13 mouse cellular contexts compared by ENCODE assay signal in the genomic region with DNA sequence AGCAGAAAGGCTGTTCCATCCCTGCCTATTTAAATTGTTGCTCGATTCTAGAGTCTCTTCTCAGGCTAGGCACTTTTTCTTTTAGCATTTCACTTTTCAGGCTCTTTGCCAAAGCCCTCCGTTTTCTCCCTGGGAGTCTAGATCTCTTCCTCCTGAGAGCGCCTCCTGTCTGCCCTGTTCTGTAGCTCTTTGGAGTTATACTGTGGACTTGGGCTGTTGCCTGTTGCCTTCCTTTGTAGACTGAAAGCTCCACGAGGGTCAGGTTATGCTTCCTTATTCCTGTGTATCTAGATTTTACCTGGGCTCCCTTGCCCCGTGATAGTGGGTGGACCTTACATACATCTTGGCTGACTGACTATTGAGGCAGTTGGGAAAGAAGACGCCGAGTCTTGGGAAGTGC. TPM values are rescaled to one million over a fixed set of nuclear protein-coding genes. Genes with fewer than 3 reads are reported as not detected.
DNase-seq lines count a peak whose midpoint lies in the region; ATAC-seq and TF ChIP-seq lines count a peak whose summit lies in the region.
"Had no signal": no experiment of that assay in that cellular context is flagged by ENCODE, and none has a peak within 500 bp of the region (broad histone marks: within the 10 kb centered on the region; RNA-seq: fewer than 3 reads in every experiment).

No protein-coding gene starts in this region.

- no peaks in the 10 kb centered on the region for H3K27me3 ChIP-seq in lung, embryonic 14.5 days (ENCODE audit: insufficient read depth, low read length)
- no peaks in the 10 kb centered on the region for H3K27me3 ChIP-seq in forebrain, postnatal 0 days (ENCODE audit: insufficient read depth, low read length)
- peaks cover 22% of the 10 kb centered on the region for H3K27me3 ChIP-seq in neural tube, embryonic 13.5 days
- H3K27me3 ChIP-seq: heart, embryonic 13.5 days had no signal

- no peak overlapping the region for H3K9ac ChIP-seq in lung, embryonic 14.5 days
- no peak overlapping the region for H3K9ac ChIP-seq in forebrain, postnatal 0 days
- H3K9ac ChIP-seq in neural tube, embryonic 13.5 days, result no peak overlapping the region
- H3K9ac ChIP-seq: heart, embryonic 13.5 days had no signal

- H3K9me3 ChIP-seq in lung, embryonic 14.5 days (ENCODE audit: low read depth, low read length), result no peaks in the 10 kb centered on the region
- no peaks in the 10 kb centered on the region for H3K9me3 ChIP-seq in forebrain, postnatal 0 days (ENCODE audit: low read length)
- H3K9me3 ChIP-seq in neural tube, embryonic 13.5 days, result no peaks in the 10 kb centered on the region
- H3K9me3 ChIP-seq: heart, embryonic 13.5 days had no signal

- no peak overlapping the region for H3K27ac ChIP-seq in lung, embryonic 14.5 days (ENCODE audit: low read depth)
- H3K27ac ChIP-seq in forebrain, postnatal 0 days (ENCODE audit: low read depth, low read length), result 0 out of 2 replicates have a peak overlapping the region, but pooled peaks have one; percentile 45
- H3K27ac ChIP-seq in neural tube, embryonic 13.5 days (replicated peaks), result no peak overlapping the region

- no peak overlapping the region for H3K4me3 ChIP-seq in lung, embryonic 14.5 days (ENCODE audit: low read depth, low read length)
- H3K4me3 ChIP-seq in forebrain, postnatal 0 days (ENCODE audit: low read depth, low read length), result no peak overlapping the region
- no peak overlapping the region for H3K4me3 ChIP-seq in neural tube, embryonic 13.5 days
- H3K4me3 ChIP-seq: heart, embryonic 13.5 days had no signal

- H3K4me1 ChIP-seq in lung, embryonic 14.5 days (ENCODE audit: insufficient read depth), result no peaks in the 10 kb centered on the region
- H3K4me1 ChIP-seq in forebrain, postnatal 0 days (ENCODE audit: insufficient read depth), result peaks cover 5% of the 10 kb centered on the region; the same call in 1 of the 2 replicates
- peaks cover 44% of the 10 kb centered on the region for H3K4me1 ChIP-seq in neural tube, embryonic 13.5 days (replicated peaks)

- H3K36me3 ChIP-seq in lung, embryonic 14.5 days (ENCODE audit: insufficient read depth), result peaks cover 7% of the 10 kb centered on the region; the same call in 1 of the 2 replicates
- H3K36me3 ChIP-seq in forebrain, postnatal 0 days (ENCODE audit: insufficient read depth), result peaks cover 9% of the 10 kb centered on the region
- H3K36me3 ChIP-seq in neural tube, embryonic 13.5 days, result peaks cover 12% of the 10 kb centered on the region

- TF ChIP-seq CTCF in lung, embryonic 14.5 days (IDR thresholded peaks at IDR 0.05; ENCODE audit: low read depth), result 0 out of 2 replicates have a peak, but pooled peaks have one; percentile 7
- peak; percentile 30 for TF ChIP-seq CTCF in forebrain, postnatal 0 days (IDR thresholded peaks at IDR 0.05; ENCODE audit: low read depth)

- ATAC-seq in lung, embryonic 14.5 days (ENCODE audit: insufficient read depth), result no peak
- ATAC-seq in forebrain, postnatal 0 days, result no peak
- no peak for ATAC-seq in neural tube, embryonic 13.5 days (ENCODE audit: low read depth)
- no peak for ATAC-seq in megakaryocyte, adult 5-6 weeks (ENCODE audit: poor library complexity, severe bottlenecking)

- 55% methylated on average over 7 of the region's 7 CpGs for WGBS in lung, embryonic 14.5 days
- 22% methylated on average over 7 of the region's 7 CpGs for WGBS in forebrain, postnatal 0 days
- 40% methylated on average over 7 of the region's 7 CpGs for WGBS in neural tube, embryonic 13.5 days

- DNase-seq in lung, embryonic 14.5 days, result no peak
- no peak for DNase-seq in lung, postnatal 10 days
- DNase-seq in cerebellum, adult 8-10 months, result peak; percentile 49
- peak; percentile 35 for DNase-seq in forebrain, postnatal 0 days
- no peak for DNase-seq in adrenal gland, postnatal 36 days
- DNase-seq: adrenal gland, postnatal 25 days; thymus, postnatal 14 days had no signal

- H3K4me2 ChIP-seq in lung, embryonic 14.5 days, result no peak overlapping the region
- 0 out of 2 replicates have a peak overlapping the region, but pooled peaks have one; percentile 3 for H3K4me2 ChIP-seq in forebrain, postnatal 0 days (ENCODE audit: low read depth)
- peak overlapping the region; percentile 18 for H3K4me2 ChIP-seq in neural tube, embryonic 13.5 days
- H3K4me2 ChIP-seq: heart, embryonic 13.5 days had no signal

RNA-seq across cellular contexts. Expression of gene Kctd6, which starts 4.3 kb away (rescaled TPM):
- polyA plus RNA-seq in lung, embryonic 14.5 days (2014; fragmentation: Nextera tagmentation; extraction: Ambion mirVana), result 15.6 and 16.6 TPM in 2 replicates
- total RNA-seq in forebrain, postnatal 0 days (2014; rRNA removed), result 19.3 and 27.0 TPM in 2 replicates
- polyA plus RNA-seq in forebrain, postnatal 0 days (2015; fragmentation: Nextera tagmentation; extraction: Ambion mirVana), result 37.0 and 42.0 TPM in 2 replicates
- polyA plus RNA-seq in neural tube, embryonic 13.5 days (2015; fragmentation: Nextera tagmentation; extraction: Ambion mirVana), result 14.5 and 18.7 TPM in 2 replicates
- total RNA-seq in megakaryocyte, adult 5-6 weeks (2015), result 6.2 and 7.3 TPM in 2 replicates
- 6.6 and 9.0 TPM in 2 replicates for total RNA-seq in megakaryocyte, adult 5-6 weeks (2017)
- total RNA-seq in adrenal gland, postnatal 36 days (2021), result 10 to 100 TPM; 14.3 to 15.2 TPM

RNA-seq across cellular contexts. Expression of gene Acox2, which starts 40.9 kb away (rescaled TPM):
- 0.47 and 0.78 TPM in 2 replicates for polyA plus RNA-seq in lung, embryonic 14.5 days (2014; fragmentation: Nextera tagmentation; extraction: Ambion mirVana)
- total RNA-seq in forebrain, postnatal 0 days (2014; rRNA removed), result 0.14 TPM in 1 of 2 replicates, not detected in the other
- 0.31 and 0.59 TPM in 2 replicates for polyA plus RNA-seq in forebrain, postnatal 0 days (2015; fragmentation: Nextera tagmentation; extraction: Ambion mirVana)
- 0.36 TPM in 1 of 2 replicates, not detected in the other for polyA plus RNA-seq in neural tube, embryonic 13.5 days (2015; fragmentation: Nextera tagmentation; extraction: Ambion mirVana)
- total RNA-seq in megakaryocyte, adult 5-6 weeks (2015), result not detected in 2 replicates
- not detected in 2 replicates for total RNA-seq in megakaryocyte, adult 5-6 weeks (2017)
- total RNA-seq in adrenal gland, postnatal 36 days (2021), result under 1 TPM; 0.50 to 0.92 TPM
- total RNA-seq: MEL had no signal
- polyA plus RNA-seq: limb, embryonic 11.5 days; neural tube, embryonic 14.5 days had no signal

RNA-seq across cellular contexts. Expression of gene Pdhb, which starts 45.4 kb away (rescaled TPM):
- polyA plus RNA-seq in lung, embryonic 14.5 days (2014; fragmentation: Nextera tagmentation; extraction: Ambion mirVana), result 166 and 173 TPM in 2 replicates
- 151 and 183 TPM in 2 replicates for total RNA-seq in forebrain, postnatal 0 days (2014; rRNA removed)
- polyA plus RNA-seq in forebrain, postnatal 0 days (2015; fragmentation: Nextera tagmentation; extraction: Ambion mirVana), result 249 and 263 TPM in 2 replicates
- 259 and 285 TPM in 2 replicates for polyA plus RNA-seq in neural tube, embryonic 13.5 days (2015; fragmentation: Nextera tagmentation; extraction: Ambion mirVana)
- total RNA-seq in megakaryocyte, adult 5-6 weeks (2015), result 72.7 and 76.3 TPM in 2 replicates
- 101 and 115 TPM in 2 replicates for total RNA-seq in megakaryocyte, adult 5-6 weeks (2017)
- total RNA-seq in adrenal gland, postnatal 36 days (2021), result 100 to 1,000 TPM; 349 to 451 TPM

Comparison
In these comparisons a context has a peak if more than half of its experiments do, and no peak if none do; other contexts are left out.
1. DNase-seq: peak in cerebellum, adult 8-10 months (single experiment) and forebrain, postnatal 0 days (single experiment); none in lung, embryonic 14.5 days (single experiment), lung, postnatal 10 days (single experiment) and adrenal gland, postnatal 36 days (0 of 2).